Mouse (Mus musculus) testis, adult 2 months (tissue): Measurements from ENCODE around the gene Ski. TPM values are rescaled to one million over a fixed set of nuclear protein-coding genes. Genes with fewer than 3 reads are reported as not detected.
"Not testable (repeated sequence)": the region's sequence is repeated elsewhere in the genome, so short reads cannot be mapped to it uniquely, and the experiment has no call there.

Experiments
- H3K27ac ChIP-seq: fragments of 200-500 bp; 2 replicates; pipeline ENCODE4 v1.5.1; 2012; ENCODE audit warnings: low read depth, low read length; ENCODE audit not compliant: control insufficient read depth, insufficient read depth
- H3K27me3 ChIP-seq: fragments of 200-500 bp; 2 replicates; pipeline ENCODE4 v1.6.1; 2012; ENCODE audit warnings: mild to moderate bottlenecking, low read length, moderate library complexity; ENCODE audit not compliant: control insufficient read depth, insufficient read depth
- H3K36me3 ChIP-seq: fragments of 200-500 bp; 2 replicates; pipeline ENCODE4 v1.6.1; 2012; ENCODE audit warnings: mild to moderate bottlenecking, low read length; ENCODE audit not compliant: control insufficient read depth, insufficient read depth
- H3K4me1 ChIP-seq: fragments of 200-500 bp; 2 replicates; pipeline ENCODE4 v1.6.1; 2012; ENCODE audit warnings: low read length; ENCODE audit not compliant: control insufficient read depth, insufficient read depth
- H3K4me3 ChIP-seq: fragments of 200-500 bp; 2 replicates; pipeline ENCODE4 v1.5.1; 2012; ENCODE audit warnings: low read depth, mild to moderate bottlenecking, low read length, moderate library complexity, mixed read lengths; ENCODE audit not compliant: control insufficient read depth
- CTCF ChIP-seq: fragments of 200-500 bp; IDR thresholded peaks from 2 replicates; pipeline ENCODE4 v1.5.1; 2012; ENCODE audit warnings: low read depth, mild to moderate bottlenecking, inconsistent platforms, low read length, moderate library complexity; ENCODE audit not compliant: control insufficient read depth, insufficient read depth, insufficient replicate concordance
- POLR2A ChIP-seq: fragments of 200-500 bp; IDR thresholded peaks from 2 replicates; pipeline ENCODE4 v1.6.1; 2012; ENCODE audit warnings: low read depth, mild to moderate bottlenecking, inconsistent platforms, low read length, moderate library complexity; ENCODE audit not compliant: control insufficient read depth
- polyA plus RNA-seq: library from polyadenylated mRNA; depleted of rRNA; stranded (reverse); fragments of >200 nt; gene quantifications from 2 replicates; pipeline ENCODE4 v1.2.3, GENCODE M21; 2012

Ski gene
- polyA plus RNA-seq, 1 experiment: 5.0 TPM

- H3K36me3 ChIP-seq: no peaks in the 10 kb centered on the region
- peak overlapping the region; percentile 85 for H3K4me3 ChIP-seq
- peak overlapping the region; percentile 3; the same call in 1 of the 2 replicates for H3K27ac ChIP-seq
- H3K4me1 ChIP-seq: peaks cover 5% of the 10 kb centered on the region
- no peaks in the 10 kb centered on the region for H3K27me3 ChIP-seq
- no peak for TF ChIP-seq CTCF
Measured at GRCm38 (mm10) chr4:155250361-155251117, 28.1 kb upstream of the Ski start.

- TF ChIP-seq CTCF (no peak), POLR2A (peak; percentile 53; the same call in 1 of the 2 replicates)
- H3K4me1 ChIP-seq: peaks cover 5% of the 10 kb centered on the region
- no peaks in the 10 kb centered on the region for H3K36me3 ChIP-seq
- no peaks in the 10 kb centered on the region for H3K27me3 ChIP-seq
- peak within 1 kb of the TSS; percentile 51 for H3K27ac ChIP-seq
- H3K4me3 ChIP-seq: peak within 1 kb of the TSS; percentile 85
Measured at GRCm38 (mm10) chr4:155249648-155250351, 27.4 kb upstream of the Ski start, which contains the start of gene Faap20. TSS of gene Faap20 (plus strand) at chr4:155249802.

- Histone ChIP-seq H3K36me3 (no peaks in the 10 kb centered on the region), H3K4me1 (peaks cover 5% of the 10 kb centered on the region), H3K27me3 (no peaks in the 10 kb centered on the region), H3K4me3 (peak overlapping the region; percentile 85), H3K27ac (peak overlapping the region; percentile 51)
- TF ChIP-seq CTCF (peak; percentile 80; the same call in 1 of the 2 replicates), POLR2A (no peak)
Measured at GRCm38 (mm10) chr4:155249257-155249647, 26.9 kb upstream of the Ski start.

- H3K4me3 ChIP-seq, H3K4me1 ChIP-seq, H3K27me3 ChIP-seq, H3K36me3 ChIP-seq, H3K27ac ChIP-seq: not testable (repeated sequence)
Measured at GRCm38 (mm10) chr4:155248054-155248453, 25.7 kb upstream of the Ski start.

GRCm38 (mm10) chr4:155246691-155247105 lies 24.3 kb upstream of the Ski start:
- Histone ChIP-seq H3K27me3 (no peaks in the 10 kb centered on the region), H3K36me3 (no peaks in the 10 kb centered on the region), H3K4me3 (no peak overlapping the region), H3K27ac (no peak overlapping the region), H3K4me1 (peaks cover 5% of the 10 kb centered on the region)
- TF ChIP-seq CTCF (no peak), POLR2A (no peak)

GRCm38 (mm10) chr4:155245770-155246492 lies 23.5 kb upstream of the Ski start:
- Histone ChIP-seq H3K27ac (no peak overlapping the region), H3K4me3 (no peak overlapping the region), H3K27me3 (no peaks in the 10 kb centered on the region), H3K36me3 (no peaks in the 10 kb centered on the region), H3K4me1 (peaks cover 5% of the 10 kb centered on the region)
- TF ChIP-seq POLR2A: no peak
- no peak for TF ChIP-seq CTCF

GRCm38 (mm10) chr4:155243233-155243632 lies 20.8 kb upstream of the Ski start:
- TF ChIP-seq CTCF: no peak
- TF ChIP-seq POLR2A: no peak
- H3K4me3 ChIP-seq: no peak overlapping the region
- H3K4me1 ChIP-seq: no peaks in the 10 kb centered on the region; the same call in 1 of the 2 replicates

More at GRCm38 (mm10) chr4:155243233-155243632, 20.8 kb upstream of the Ski start:
- no peaks in the 10 kb centered on the region for H3K36me3 ChIP-seq
- H3K27ac ChIP-seq: no peak overlapping the region
- H3K27me3 ChIP-seq: no peaks in the 10 kb centered on the region
